Mouse (Mus musculus): ENCODE data around the gene Tmem52b.

Tmem52b gene

DNA sequence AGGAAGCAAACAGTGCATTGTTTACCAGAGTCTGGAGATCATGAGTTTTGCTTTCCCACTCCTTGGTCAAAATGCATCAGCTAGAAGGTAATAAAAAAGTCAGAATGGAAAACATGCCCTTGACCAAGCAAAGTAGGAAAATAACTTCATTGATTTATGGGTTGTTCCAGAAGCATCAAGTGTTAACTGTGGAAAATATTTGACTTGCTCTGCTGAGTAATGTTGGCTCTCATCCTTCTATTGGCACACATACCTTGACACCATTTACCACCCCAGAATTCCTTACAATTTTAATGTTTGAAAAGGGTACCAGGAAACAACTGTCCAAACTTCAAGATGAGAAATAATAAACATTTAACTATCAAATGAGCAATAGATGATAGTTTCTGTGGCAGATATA, 13.7 kb downstream of the Tmem52b start:
- in situ Hi-C loops (cut with MboI; ENCODE audit: low pct_unique_long_range_greater_than_20kb in 1 of 2, low sequenced_read_pairs in 2 of 2, unreplicated experiment in 1 of 2), result loop anchor here in 1 of 2 experiments (25.0 kb wide), 1 partner anchor 689 kb away; the partner anchor contains the start of genes Gm44511 and Klrb1b

DNA sequence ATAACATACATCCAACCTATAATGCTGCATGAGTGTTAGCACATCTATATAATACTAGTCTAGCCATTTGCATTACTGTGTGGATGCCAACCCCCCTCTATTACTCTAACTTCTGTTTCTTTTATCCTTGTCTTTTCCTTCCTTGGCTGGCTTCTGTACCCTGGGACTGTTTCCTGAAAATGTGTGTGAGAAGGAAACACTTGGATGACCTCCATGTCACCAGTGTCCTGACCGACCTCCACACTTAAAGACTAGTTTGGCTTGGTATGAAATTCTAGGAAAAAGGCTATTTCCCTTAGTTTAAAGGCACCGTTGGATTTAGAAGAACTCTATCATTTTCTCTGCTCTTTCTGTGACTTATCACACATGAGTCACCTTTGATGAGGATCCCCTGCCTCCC, 15.1 kb downstream of the Tmem52b start:
- in situ Hi-C loops (cut with MboI; ENCODE audit: low pct_unique_long_range_greater_than_20kb in 1 of 2, low sequenced_read_pairs in 2 of 2, unreplicated experiment in 1 of 2), result loop anchor here in 1 of 2 experiments (25.0 kb wide), 1 partner anchor 690 kb away; the partner anchor contains the start of genes Gm44511 and Klrb1b

DNA sequence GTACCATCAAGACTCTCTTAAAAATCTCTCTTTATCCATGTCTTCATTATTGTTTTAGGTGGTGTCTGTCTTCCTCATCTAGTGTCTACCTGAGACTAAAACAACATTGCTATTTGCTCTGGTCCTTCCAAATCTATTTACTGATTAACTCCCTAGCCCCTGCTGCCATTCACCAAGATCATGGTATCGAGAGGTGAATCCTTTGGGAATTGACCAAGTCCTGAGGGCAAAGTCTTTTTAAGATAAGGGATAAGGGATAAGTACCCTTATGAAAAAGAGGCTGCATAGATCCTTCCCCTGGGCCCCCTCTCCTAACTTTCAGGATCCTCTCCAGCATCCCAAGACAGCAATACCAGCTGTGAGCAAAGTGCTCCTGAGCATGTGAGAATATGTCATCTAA, 17.2 kb downstream of the Tmem52b start:
- in situ Hi-C loops (cut with MboI; ENCODE audit: low pct_unique_long_range_greater_than_20kb in 1 of 2, low sequenced_read_pairs in 2 of 2, unreplicated experiment in 1 of 2), result loop anchor here in 1 of 2 experiments (25.0 kb wide), 1 partner anchor 692 kb away; the partner anchor contains the start of genes Gm44511 and Klrb1b

DNA sequence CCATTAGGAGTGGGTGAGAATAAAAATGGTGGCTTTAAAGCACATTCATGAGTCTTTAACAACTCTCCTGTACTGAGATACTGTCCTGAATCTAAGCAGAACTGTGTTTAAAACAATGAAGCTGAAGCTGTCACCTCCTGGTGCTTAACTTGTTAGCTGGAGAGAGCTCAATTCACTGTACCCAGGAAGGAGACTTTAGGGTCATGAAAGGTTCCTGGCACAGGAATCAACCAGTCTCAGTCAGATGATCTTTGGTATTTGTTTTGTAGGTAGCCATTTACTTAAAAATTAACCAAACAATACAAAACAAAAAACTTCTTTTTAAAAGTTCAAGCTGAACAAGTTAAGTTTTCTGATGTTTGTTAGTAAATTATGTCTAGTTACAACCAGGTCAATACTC, 17.9 kb downstream of the Tmem52b start:
- in situ Hi-C loops (cut with MboI; ENCODE audit: low pct_unique_long_range_greater_than_20kb in 1 of 2, low sequenced_read_pairs in 2 of 2, unreplicated experiment in 1 of 2), result loop anchor here in 1 of 2 experiments (25.0 kb wide), 1 partner anchor 693 kb away; the partner anchor contains the start of genes Gm44511 and Klrb1b

DNA sequence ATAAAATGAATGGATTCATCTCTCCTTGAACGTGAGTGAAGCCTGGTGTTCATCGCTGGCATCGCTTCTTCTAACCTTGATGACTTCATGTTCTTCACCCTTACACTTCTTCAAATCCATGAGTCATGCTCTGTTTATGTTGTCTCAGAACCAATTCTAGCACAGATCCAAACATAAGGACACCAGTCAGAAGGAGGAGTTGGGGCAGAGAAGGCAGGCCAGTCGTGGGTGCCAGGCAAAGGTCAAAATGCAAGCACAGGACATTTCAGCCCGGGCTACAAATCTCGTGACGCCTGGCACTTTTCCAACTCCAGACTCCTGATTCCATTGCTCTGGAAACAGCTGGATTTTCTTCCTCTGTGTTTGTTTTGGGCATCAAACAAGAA, 20.2 kb downstream of the Tmem52b start:
- in situ Hi-C loops (cut with MboI; ENCODE audit: low pct_unique_long_range_greater_than_20kb in 1 of 2, low sequenced_read_pairs in 2 of 2, unreplicated experiment in 1 of 2), result loop anchor here in 1 of 2 experiments (25.0 kb wide), 1 partner anchor 695 kb away; the partner anchor contains the start of genes Gm44511 and Klrb1b

DNA sequence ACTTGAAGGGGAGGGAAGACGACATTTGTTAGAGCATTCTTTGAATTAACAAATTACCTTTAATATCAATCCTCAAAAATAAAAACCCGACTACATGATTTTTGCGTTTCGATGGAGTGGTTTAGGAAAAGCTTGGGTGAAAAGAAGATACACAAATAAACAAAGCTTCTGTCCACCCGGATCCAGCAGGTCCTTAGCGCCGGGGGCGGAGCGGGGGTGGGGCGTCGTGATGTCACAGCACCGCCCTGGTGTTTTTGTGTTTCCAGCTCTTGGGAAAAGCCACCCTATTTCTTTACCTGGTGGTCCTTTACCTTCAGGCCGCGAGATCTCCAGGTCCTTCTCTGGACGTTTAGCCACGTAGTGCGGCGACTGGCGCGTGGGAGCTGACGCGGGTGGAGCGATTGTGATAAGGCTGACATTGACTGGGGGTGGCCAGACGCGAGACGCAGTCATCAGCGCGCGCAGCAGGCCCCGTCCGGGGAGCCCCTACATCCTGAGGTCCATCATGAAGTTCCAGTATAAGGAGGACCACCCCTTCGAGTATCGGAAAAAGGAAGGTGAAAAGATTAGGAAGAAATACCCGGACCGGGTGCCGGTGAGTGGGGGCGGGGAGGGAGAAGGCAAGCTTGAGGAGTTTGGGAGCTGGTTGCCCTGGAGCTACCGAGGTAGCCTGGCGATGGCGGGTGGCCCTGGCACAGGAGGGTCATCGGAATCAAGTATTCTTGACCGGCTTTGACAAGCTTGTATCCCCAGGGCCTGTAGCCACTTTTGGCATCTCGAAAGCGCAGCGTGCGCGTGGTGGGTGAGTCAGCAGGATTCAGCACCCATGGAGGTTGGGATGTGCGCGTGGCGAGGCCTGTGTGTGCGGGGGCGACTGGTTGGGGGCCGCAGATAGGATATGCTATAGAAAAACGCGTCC, 20.8 kb downstream of the Tmem52b start, which contains the start of gene Gabarapl1:
TSS of gene Gabarapl1 (plus strand) at position 219 of the 919 bp plus-strand sequence.
- in situ Hi-C loops (cut with MboI; ENCODE audit: low pct_unique_long_range_greater_than_20kb in 1 of 2, low sequenced_read_pairs in 2 of 2, unreplicated experiment in 1 of 2), result loop anchor here in 1 of 2 experiments (25.0 kb wide), 1 partner anchor 696 kb away; the partner anchor contains the start of genes Gm44511 and Klrb1b

DNA sequence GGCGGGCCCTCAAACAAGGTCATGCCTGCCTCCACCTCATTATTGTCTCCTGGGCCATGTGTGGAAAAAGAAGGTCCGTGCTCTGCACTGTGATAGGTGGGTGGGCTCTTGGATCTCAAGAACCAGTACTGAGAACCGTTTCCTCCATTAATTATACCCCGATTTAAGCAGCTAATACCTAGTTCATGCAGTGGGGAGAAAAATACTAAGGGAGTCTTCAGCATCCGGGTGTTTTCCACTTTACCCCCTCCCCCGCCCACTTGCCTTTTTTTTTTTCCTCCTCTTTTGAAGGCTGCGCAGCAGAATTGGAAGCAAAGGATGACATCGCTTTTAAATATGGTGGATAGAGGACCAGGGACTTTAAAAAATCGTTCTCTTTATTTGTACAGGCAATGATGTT, 21.7 kb downstream of the Tmem52b start:
- in situ Hi-C loops (cut with MboI; ENCODE audit: low pct_unique_long_range_greater_than_20kb in 1 of 2, low sequenced_read_pairs in 2 of 2, unreplicated experiment in 1 of 2), result loop anchor here in 1 of 2 experiments (25.0 kb wide), 1 partner anchor 697 kb away; the partner anchor contains the start of genes Gm44511 and Klrb1b

DNA sequence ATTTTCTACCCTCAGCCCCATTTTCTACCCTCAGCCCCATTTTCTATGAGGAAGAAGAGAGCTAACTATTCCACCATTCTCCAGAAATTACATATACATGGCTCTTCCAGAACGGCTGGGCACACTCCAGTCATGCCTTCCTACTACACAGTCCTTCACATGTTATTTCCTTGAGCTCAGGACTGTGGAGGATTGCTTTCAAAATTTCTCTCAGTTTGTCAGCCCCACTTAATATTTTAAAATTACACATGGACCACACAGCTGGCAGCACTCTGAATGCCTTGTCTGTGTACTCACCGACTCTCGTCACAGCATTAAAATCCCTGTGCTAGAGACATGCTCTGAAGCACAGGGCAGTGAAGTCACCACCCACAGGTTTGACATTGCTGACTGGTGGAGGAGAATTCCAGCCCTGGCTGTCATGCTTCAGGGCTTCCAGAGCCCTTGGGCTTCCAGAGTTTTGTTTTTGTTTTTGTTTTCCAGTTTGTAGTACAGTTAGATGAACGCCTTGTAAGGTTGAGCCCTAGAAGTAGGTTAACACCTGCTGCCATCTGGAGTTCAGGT, 22.4 kb downstream of the Tmem52b start:
- in situ Hi-C loops (cut with MboI; ENCODE audit: low pct_unique_long_range_greater_than_20kb in 1 of 2, low sequenced_read_pairs in 2 of 2, unreplicated experiment in 1 of 2), result loop anchor here in 1 of 2 experiments (25.0 kb wide), 1 partner anchor 697 kb away; the partner anchor contains the start of genes Gm44511 and Klrb1b

DNA sequence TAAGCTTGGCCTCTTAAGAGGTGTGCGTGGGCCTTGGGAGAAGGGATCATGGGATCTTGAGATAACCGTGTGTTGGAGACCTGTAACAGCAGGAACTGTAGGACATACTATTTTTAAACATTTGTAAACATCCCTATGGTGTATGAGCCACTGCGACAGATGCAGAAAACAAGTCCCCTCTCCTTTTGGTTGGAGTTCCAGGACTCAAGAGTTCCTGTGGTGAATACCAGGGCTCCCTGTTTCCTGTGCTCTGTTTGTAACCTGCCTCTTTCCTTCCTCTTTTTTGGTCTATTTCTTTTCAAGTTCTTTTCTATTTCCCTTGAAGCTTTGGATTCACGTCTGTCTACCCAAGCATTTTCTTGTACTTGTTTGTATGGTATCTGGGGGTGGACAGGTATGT, 23.4 kb downstream of the Tmem52b start:
- in situ Hi-C loops (cut with MboI; ENCODE audit: low pct_unique_long_range_greater_than_20kb in 1 of 2, low sequenced_read_pairs in 2 of 2, unreplicated experiment in 1 of 2), result loop anchor here in 1 of 2 experiments (25.0 kb wide), 1 partner anchor 698 kb away; the partner anchor contains the start of genes Gm44511 and Klrb1b

DNA sequence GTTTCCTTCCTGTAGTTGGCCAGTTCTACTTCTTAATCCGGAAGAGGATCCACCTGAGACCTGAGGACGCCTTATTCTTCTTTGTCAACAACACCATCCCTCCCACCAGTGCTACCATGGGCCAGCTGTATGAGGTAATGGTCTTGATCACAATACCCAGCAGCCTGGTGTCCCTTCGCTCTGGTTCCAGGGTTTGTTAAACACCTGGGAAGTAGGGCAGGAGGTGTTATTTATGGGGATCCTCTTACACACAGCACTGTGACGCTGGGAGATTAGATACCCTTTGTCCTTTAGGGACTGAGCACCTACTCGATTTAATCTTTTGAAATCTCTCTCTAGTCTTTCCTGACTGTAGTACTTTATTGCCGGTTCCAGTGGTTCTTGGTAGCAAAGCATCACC, 26.2 kb downstream of the Tmem52b start:
- in situ Hi-C loops (cut with MboI; ENCODE audit: low pct_unique_long_range_greater_than_20kb in 1 of 2, low sequenced_read_pairs in 2 of 2, unreplicated experiment in 1 of 2), result loop anchor here in 1 of 2 experiments (25.0 kb wide), 1 partner anchor 701 kb away; the partner anchor contains the start of genes Gm44511 and Klrb1b

DNA sequence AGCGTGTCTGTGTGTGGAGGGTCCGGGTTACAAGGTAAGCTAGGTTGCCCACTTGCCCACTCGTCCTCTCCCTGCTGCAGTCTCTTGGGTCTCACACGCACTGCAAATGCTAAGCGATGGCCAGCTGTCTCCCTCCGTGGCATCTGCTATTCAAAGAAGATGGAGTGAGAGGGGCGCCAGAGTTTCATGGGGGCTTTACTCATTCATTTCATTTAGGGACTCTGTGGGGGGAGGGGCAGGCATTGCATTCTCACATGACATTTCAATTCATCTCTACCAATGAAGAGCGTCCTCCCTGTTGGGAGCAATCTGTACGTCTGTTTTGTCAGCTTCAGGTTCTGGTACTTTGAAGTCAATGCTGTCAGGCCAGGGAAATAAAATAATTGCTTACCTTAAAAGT, 29.6 kb downstream of the Tmem52b start:
- in situ Hi-C loops (cut with MboI; ENCODE audit: low pct_unique_long_range_greater_than_20kb in 1 of 2, low sequenced_read_pairs in 2 of 2, unreplicated experiment in 1 of 2), result loop anchor here in 1 of 2 experiments (25.0 kb wide), 1 partner anchor 705 kb away; the partner anchor contains the start of genes Gm44511 and Klrb1b

DNA sequence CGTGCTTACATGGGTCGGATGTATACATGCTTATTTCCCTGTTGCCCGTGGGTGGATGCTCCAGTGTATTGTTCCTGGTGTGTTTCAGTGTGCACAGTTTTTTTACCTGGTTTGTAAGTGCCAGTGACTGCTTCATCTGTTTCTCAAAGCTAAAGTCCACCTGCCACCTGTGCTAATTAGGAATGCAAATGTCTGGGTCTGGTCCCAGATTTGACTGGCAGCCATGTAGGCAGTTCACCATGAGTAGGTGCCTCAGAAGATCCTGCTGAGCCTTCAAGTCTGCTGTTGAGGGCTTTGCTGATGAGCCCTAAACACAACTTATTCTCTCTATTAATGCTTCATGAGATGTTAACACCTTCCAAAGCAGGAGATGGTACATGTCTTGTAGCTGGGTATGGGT, 30.2 kb downstream of the Tmem52b start:
- in situ Hi-C loops (cut with MboI; ENCODE audit: low pct_unique_long_range_greater_than_20kb in 1 of 2, low sequenced_read_pairs in 2 of 2, unreplicated experiment in 1 of 2), result loop anchor here in 1 of 2 experiments (25.0 kb wide), 1 partner anchor 705 kb away; the partner anchor contains the start of genes Gm44511 and Klrb1b

DNA sequence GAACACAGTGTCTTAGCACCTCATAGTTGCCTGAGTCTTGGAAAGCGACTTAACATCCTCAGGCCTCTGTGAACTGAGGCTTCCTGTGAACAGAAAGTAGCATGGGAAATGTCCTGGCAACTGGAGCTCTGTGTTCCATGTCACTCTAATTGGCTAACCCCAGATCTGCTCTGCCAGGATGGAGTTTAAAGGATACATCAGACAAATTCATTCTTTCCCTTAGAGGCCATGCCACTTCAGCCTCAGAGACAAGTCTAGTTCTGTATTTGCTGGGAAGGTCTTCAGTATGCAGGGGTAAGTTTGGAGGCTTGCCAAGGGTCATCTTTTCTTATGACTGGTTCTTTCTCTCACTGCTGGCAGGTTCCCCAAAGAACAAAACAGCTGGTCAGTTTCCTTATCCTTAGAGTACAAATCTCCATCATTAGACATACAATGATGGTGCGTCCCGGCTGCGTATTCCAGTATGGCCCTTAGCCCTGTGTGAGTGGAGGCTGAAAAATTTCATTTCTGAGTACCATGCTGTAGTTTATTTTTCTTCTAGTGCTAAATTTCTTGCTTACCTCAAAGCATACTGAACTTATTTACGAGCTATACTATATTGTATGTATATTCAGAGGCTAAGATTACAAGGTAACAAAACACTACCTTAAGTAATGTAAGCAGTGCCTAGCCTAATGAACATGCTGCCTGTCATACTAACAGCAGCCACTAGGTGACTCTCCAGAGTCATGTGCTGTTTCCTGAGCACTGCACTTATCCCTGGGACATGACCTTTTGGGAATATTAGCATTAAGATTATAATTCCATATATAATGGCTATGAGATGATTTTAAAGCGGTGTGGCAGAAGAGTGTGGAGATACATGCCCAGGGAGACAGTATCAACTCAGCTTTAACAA, 31.6 kb downstream of the Tmem52b start:
- in situ Hi-C loops (cut with MboI; ENCODE audit: low pct_unique_long_range_greater_than_20kb in 1 of 2, low sequenced_read_pairs in 2 of 2, unreplicated experiment in 1 of 2), result loop anchor here in 1 of 2 experiments (25.0 kb wide), 1 partner anchor 707 kb away; the partner anchor contains the start of genes Gm44511 and Klrb1b

DNA sequence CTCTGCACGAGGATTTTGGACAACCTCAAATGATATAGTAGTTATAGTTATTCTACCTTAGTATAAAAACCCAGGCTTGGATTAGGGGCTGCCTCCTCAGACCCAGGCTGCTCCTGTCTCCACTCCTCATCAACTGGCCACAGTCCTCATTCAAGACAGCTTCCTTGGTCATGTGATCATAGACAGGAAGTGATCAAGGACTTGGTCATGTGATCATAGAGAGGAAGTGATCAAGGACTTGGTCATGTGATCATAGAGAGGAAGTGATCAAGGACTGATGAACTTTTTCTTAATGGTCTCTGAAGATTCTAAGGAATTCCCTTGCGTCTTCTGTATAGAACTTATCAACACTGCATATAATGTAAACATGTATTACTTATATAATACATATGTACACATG, 34.9 kb downstream of the Tmem52b start:
- in situ Hi-C loops (cut with MboI; ENCODE audit: low pct_unique_long_range_greater_than_20kb in 1 of 2, low sequenced_read_pairs in 2 of 2, unreplicated experiment in 1 of 2), result loop anchor here in 1 of 2 experiments (25.0 kb wide), 1 partner anchor 710 kb away; the partner anchor contains the start of genes Gm44511 and Klrb1b

DNA sequence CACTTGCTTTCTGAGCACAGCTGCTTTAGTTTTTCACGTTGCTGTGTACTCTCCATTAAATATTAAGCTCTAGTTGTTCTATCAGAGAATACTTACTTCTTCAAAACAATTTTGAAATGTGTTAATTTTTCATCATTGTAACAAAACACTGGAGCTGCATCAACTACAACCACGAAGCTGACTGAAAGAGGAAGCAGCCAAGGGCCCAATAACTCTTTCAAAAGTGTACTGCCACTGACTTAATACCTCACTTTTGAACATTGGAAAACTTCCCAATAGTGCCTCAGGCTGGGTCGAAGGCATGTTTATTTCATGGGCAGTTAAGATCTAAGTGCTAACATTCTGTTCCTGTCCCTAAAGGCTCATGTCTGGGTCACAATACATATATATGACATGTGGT, 35.7 kb downstream of the Tmem52b start:
- in situ Hi-C loops (cut with MboI; ENCODE audit: low pct_unique_long_range_greater_than_20kb in 1 of 2, low sequenced_read_pairs in 2 of 2, unreplicated experiment in 1 of 2), result loop anchor here in 1 of 2 experiments (25.0 kb wide), 1 partner anchor 711 kb away; the partner anchor contains the start of genes Gm44511 and Klrb1b

DNA sequence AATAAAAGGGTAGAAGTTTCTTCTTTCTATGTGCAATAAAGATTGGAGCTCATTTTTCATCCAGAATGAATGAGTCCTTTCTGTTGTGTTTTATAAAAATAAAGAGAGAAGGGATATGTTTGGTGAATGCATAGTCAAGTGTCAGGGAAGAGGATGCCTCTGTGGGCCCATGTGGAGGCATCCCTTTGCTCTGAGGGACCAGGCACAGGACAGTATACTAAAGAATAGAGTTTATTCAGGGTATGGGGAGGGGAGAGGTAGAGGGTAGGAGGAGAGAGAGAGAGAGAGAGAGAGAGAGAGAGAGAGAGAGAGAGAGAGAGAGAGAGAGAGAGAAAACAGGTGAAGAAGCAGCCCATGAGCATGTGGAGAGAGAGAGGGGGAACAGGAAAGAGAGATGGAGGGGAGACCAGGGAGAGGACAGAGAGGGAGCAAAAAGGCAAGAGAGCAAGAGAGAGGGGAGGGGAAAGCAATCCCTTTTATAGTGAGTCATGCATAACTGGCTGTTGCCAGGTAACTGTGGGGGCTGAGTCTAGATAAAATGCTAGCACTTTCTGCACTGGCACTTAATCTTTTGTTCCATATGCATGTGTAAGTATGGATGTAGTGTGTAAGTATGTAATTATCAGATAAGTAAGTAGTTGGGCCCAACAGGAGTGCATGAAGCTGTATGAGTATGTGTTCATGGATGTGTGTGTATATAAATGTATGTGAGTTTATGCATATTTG, 45.1 kb downstream of the Tmem52b start:
- in situ Hi-C loops (cut with MboI; ENCODE audit: low pct_unique_long_range_greater_than_20kb in 1 of 2, low sequenced_read_pairs in 2 of 2, unreplicated experiment in 1 of 2), result no loop called here

Measured in mouse embryonic stem cell (cell line).